Mouse (Mus musculus) A20 (cell line): Measurements from ENCODE around the gene Phyh.

Source experiments
- DNase-seq: peaks from one replicate; pipeline ENCODE4 v3.0.0-alpha.2; 2011; ENCODE audit warnings: low read depth, low spot score

Gene Phyh

GRCm38 (mm10) chr2:4917326-4918021 lies 1.3 kb upstream of the Phyh start:
- DNase-seq = peak; percentile 94

GRCm38 (mm10) chr2:4921019-4921418 lies 2.2 kb downstream of the Phyh start:
- no peak for DNase-seq

- no peak for DNase-seq
Measured at GRCm38 (mm10) chr2:4922476-4923164, 3.8 kb downstream of the Phyh start.

GRCm38 (mm10) chr2:4927391-4927790 lies 8.6 kb downstream of the Phyh start:
- DNase-seq = no peak

- no peak for DNase-seq
Measured at GRCm38 (mm10) chr2:4929230-4929629, 10.4 kb downstream of the Phyh start.

- no peak for DNase-seq
Measured at GRCm38 (mm10) chr2:4934516-4934915, 15.7 kb downstream of the Phyh start.

GRCm38 (mm10) chr2:4937931-4938330 lies 19.1 kb downstream of the Phyh start:
- DNase-seq = no peak

- DNase-seq = no peak
Measured at GRCm38 (mm10) chr2:4940861-4941260, 22.0 kb downstream of the Phyh start.

GRCm38 (mm10) chr2:4949691-4950090 lies 30.9 kb downstream of the Phyh start:
- DNase-seq = peak; percentile 74

- DNase-seq = peak; percentile 55
Measured at GRCm38 (mm10) chr2:4950986-4951385, 32.2 kb downstream of the Phyh start.

- DNase-seq = peak; percentile 80
Measured at GRCm38 (mm10) chr2:4954216-4954760, 35.5 kb downstream of the Phyh start.

GRCm38 (mm10) chr2:4958039-4958438 lies 39.2 kb downstream of the Phyh start:
- DNase-seq = no peak

GRCm38 (mm10) chr2:4967806-4968205 lies 49.0 kb downstream of the Phyh start:
- DNase-seq = no peak

- no peak for DNase-seq
Measured at GRCm38 (mm10) chr2:4969083-4969482, 50.3 kb downstream of the Phyh start.

- no peak for DNase-seq
Measured at GRCm38 (mm10) chr2:4975807-4976206, 57.0 kb downstream of the Phyh start, which contains the start of gene Ucma. TSS of gene Ucma (plus strand) at chr2:4976122.

GRCm38 (mm10) chr2:4978091-4978490 lies 59.3 kb downstream of the Phyh start:
- DNase-seq = no peak

GRCm38 (mm10) chr2:4983987-4984386 lies 65.2 kb downstream of the Phyh start:
- DNase-seq = peak; percentile 45

- no peak for DNase-seq
Measured at GRCm38 (mm10) chr2:4985000-4985399, 66.2 kb downstream of the Phyh start.

- DNase-seq = no peak
Measured at GRCm38 (mm10) chr2:4986798-4987197, 68.0 kb downstream of the Phyh start.

- no peak for DNase-seq
Measured at GRCm38 (mm10) chr2:4987388-4988180, 68.8 kb downstream of the Phyh start.
